Mouse (Mus musculus): ENCODE data around the gene Snapc2.

The Snapc2 gene

DNA sequence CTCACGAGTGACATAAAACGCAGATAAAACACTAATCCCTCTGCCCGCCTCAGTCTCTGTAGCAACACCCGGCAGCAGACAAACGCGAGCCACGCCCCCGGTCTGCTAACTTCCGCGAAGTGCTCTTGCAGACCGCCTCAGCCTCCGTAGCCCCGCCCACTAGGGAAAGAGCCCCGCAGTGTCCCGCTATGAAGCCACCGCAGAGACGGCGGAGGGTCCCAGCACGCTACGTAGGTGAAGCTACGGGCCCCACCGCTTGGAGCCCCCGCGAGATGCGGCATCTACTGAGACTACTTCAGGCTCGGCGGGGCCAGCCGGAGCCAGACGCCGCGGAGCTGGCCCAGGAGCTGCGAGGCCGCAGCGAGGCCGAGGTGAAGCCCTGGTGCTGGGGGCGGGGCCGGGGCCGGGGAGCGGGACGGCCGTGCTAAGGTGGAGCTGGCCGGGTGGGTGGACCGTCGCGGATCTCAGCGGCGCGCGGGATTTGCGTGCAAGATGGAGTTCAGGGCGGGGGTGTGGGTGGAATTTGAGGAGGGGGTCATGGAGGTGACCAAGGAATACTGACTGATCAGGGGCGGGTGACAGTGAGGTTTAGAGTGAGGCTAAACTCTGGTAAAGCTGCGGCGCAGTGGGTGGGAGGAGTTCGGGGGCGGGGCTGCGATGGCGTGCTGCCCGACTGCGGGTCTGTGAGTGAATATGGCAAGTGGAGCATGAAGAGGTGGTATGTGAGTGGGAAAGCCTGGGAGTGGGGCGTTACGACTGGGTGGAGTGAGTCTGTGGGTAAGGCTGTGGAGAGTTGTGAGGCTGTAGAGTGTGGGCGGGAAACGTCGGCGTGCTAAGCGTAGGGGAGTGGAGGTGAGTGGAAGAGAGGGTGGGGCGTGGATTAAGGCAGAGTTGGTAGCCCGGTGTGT, at the start of gene Snapc2:
Snapc2 (plus strand) TSS at position 147 of the 908 bp plus-strand sequence.
- DNase-seq, result peak; percentile 88 to 95

DNA sequence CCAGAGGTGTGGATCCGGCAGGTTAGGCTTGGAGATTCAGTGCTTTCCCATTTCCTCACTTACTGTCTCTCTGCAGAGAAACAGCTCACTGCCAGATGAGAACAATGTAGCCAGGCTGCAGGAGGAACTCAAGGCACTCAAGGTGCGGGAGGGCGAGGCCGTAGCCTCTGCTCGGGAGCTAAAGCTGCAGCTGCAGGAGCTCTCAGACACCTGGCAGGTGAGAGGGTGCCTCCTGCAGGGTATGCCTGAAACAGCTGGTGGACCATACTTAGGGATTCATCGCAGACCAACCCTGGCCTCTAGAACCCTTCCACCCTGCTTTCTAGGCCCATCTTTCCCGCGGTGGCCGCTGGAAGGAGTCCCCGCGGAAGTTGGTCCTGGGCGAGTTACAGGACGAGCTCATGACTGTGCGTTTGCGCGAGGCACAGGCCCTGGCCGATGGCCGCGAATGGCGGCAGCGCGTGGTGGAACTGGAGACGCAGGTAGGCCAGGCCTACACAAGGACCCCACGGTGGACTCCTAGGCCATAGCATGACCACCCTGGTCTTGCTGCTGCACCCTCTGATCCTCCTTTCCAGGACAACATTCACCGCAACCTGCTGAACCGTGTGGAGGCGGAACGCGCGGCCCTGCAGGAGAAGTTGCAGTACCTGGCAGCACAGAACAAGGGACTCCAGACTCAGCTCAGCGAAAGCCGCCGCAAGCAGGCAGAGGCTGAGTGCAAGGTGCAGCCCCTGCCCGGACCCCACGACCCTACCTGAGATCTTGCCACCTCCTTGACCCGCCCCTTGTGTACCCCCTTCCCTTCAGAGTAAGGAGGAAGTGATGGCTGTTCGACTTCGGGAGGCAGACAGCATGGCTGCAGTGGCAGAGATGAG, 47.4 kb upstream of the Snapc2 start:
- DNase-seq, result no peak

DNA sequence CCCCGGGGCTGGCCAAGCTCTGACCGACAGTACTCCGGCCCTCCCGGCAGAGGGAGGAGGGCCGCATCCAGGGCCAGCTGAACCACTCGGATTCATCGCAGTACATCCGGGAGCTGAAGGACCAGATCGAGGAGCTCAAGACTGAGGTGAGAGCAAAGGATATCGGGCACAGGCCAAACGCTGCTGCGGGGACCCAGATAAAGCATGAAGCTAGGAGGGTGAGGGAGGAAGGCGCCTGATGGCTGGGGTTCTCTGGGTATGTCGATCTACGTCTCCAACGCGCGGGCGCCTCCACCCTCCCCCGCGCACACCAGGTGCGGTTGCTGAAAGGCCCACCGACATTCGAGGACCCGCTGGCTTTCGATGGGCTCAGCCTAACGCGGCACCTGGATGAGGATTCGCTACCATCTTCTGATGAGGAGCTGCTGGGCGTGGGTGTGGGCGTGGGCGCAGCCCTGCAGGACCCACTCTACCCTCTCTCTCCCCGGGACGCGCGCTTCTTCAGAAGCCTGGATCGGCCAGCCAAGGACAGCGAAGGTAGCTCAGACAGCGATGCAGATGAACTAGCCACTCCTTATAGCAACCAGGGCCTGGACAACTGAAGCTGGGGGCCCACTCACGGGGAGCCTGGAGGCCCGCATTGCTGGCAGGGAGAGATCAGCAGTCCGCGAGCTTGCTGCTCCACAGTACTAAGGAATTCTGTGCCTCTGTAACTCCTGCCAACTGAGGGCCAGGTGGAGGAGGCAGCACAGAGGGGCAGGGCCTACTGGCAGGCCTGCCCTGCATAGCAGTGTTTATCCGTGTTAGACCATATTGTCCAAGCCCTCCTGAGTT, 46.5 kb upstream of the Snapc2 start:
- peak; percentile 38 to 40 for DNase-seq

DNA sequence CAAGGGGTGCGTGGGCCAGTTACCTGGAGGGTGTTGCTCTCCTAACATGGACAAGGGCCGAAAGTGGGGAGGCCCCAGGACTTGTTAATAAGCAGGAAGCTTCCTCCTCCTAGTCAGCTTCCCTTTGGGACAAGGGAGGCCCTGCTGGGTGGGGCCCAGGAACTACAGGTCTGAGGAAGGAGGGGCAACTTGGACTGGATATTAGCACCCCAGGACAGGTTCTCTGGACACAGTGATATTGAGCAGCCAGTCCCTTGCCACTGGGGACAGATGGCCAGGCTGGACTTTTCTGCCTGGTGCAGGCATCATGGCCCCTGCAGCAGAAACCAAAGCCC, 45.9 kb upstream of the Snapc2 start:
- DNase-seq, result no peak

DNA sequence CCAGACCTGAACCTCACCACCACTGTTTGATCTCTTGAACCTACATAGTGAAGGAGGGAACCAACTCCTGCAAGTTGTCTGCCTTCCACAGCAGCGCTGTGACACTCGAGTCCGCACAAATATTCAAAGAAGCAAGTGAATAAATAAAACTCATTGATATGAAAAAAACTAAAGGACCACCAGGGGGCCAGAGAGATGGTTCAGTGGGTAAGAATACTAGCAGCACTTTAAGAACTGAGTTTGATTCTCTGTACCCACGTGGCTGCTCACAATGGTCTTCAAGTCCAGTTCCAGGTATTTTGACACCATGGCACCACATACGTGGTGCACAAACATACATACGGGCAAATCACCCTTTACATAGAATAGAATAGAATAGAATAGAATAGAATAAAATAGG, 41.8 kb upstream of the Snapc2 start:
- DNase-seq, result no peak

DNA sequence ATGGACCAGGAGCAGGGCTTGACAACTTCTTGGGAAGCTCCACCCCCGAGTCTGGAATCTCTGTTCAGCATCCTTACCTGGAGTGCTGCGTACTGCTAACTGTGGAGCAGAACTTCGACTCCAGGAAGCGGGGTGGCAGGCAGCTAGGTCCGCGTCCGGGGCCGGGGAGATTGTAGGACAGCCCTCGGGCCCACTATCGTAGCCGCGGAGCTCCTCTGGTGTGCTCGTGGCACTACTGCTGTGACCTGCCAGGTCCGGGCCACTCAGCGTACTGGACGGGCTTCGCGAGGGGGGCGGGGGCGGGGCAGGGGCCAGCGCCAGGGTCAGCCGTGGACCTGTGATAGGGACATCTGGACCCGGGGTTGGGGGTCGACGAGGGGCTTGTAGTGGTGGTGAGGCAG, 40.1 kb upstream of the Snapc2 start:
- DNase-seq, result no peak

DNA sequence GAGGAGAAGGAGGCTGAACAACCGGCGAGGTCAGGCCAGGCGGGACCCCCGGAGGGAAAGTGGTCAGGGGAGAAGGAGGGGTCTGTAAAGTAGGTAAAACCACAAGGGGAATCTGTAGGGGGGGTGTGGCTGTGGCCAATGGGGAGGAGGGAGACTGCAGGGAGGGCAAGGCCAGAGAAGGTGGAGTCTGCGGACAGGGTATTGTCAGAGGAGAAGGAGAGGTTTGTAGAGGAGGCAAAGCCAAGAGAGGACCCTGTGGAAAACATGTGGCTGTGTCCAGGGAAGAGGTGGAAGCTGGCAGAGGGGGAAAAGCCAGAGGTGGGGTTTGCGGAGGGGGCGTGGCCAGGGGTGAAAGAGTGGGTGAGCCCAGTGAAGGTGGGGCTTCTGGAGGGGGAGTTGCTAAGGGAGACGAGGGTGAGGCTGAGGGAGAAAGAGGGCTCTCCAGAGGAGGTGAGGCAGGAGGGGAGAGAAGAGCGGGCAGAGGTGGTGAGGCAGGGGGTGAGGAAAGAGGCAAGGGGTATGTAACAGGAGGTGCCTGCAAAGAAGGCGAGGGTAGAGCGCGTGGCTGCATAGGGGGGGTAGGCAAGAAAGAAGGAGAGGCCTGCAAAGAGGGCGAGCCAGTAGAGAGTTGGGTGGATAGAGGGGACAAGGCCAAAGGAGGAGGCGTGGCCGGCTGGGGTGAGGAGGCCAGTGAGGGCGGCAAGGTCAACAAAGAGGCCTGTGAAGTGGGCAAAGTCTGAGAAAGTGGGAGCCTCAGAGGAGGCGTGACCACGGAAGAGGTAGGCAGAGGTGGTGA, 39.5 kb upstream of the Snapc2 start:
- DNase-seq, result peak in 1 of 2 experiments; percentile 33

DNA sequence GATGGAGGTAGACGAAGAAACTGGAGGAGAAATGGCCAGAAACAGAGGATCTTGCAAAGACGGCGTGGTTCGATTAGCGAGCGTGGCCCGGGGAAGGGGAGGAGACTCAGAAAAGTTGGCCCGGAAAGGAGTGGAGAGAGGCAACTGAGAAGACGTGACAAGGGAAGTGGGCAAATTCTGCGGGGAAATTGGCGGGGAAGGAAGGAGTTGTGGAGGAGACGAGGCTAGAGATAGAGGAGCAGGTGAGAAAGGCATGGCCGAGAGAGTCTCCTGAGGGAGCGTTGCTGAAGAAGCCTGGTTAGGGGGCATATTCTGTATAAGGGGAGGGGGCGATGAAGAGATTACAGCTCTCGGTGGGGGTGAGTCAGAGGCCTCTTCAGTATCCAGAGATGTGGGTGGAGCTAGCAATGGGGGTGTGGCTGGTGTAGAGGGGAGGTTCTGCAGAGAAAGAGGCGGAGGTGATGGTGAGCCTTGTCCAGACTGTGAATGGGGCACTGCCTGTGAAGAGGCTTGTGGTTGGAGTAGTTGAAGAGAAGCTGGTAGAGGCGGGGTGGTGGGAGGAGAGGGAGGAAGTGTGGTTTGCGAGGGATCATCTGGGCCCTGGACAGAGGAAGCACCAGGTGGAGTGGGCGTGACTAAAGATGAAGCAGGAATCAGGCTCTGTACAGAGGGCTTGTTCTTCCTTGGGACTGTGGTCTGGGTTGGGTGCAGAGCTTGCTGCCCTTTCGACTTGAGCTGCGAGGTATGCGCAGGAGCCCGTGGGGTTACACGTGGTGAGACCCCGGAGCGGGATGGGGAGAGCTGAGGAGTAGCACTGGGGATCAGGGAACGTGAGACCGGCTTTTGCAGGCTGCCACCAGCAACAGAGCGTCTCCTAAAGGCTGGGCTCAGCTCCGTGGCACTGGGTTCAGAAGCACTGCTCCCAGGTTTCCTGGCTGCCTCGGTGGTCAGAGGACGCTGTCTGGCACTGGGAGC, 38.6 kb upstream of the Snapc2 start:
- peak in 1 of 2 experiments; percentile 30 for DNase-seq

DNA sequence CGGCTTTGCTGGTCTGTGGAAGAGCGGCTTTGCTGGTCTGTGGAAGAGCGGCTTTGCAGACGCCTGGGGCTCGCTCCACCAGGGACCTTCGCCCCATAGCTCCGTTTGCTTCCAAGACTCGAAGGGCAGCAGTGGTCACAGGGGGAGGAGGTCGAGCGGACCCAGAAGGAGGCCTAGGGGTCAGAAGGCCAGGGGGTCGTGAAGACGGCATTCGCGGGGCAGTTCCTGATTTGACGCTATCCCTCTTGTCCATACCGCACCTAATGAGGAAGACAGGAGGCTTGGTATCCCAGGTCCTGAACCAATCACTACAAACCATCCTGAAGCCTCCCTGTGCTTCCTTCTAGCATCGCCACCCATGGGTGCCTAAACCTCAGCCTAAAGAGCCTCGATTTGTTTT, 36.6 kb upstream of the Snapc2 start:
- peak in 1 of 2 experiments; percentile 38 for DNase-seq

DNA sequence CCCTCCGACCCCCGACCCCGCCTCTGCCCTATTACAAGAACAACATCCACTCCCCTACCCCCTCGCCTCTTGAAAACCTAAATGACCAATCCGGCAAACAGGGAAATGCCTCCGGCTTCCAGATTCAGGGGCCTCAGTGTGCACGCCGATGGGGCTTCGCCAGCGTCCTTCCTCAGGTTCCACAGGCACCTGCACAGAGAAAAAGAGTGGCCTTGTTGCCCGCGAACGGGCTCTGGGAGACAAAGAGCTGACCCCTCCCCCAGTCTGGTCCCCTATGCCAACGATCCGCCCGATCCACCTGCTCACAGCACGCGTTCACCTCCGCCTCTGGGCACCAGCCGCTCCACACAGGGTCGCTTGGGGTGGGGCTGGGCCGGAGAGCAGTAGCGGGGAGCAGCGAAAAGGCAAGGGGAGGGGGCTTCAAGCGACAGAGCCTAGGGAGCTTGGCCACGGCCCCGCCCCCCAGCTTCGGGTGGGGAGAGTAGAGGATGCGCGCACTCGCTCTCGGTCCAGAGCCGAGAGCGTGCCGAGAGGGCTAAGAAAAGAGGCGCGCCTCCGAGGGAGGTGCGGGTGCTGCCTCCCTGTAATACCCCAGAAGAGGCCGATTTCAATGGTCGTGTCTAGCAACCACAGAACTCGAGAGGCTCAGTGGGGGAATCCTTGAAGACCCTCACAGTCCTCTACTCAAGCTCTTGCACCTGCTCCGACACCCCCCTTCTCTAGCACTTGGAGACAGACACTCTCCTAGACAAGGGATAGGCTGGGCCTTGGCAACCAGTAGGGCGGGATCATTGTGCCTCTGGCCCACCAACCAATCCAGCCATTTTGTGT, 35.9 kb upstream of the Snapc2 start, which contains the start of gene Prr36:
Prr36 (minus strand) TSS at position 669 of the 831 bp plus-strand sequence.
- peak; percentile 64 to 67 for DNase-seq

DNA sequence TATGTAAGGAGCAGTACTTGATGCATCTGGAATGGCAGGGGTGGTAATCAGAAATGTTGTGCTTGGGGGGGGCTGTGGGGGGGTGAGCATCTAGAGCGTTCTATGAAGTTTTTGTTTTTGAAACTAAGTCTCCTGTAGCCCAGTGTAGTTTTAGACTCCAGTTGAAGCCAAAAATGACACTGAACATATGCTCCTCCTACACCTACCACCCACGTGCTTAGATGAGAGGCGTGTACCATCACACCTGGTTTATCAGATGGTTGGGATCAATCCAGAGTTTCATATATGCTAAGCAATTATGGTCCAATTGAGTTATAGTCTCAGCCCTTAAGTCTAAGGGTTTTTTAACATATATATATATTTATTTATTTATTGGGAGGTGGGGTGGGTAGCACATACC, 33.3 kb upstream of the Snapc2 start:
- no peak for DNase-seq

DNA sequence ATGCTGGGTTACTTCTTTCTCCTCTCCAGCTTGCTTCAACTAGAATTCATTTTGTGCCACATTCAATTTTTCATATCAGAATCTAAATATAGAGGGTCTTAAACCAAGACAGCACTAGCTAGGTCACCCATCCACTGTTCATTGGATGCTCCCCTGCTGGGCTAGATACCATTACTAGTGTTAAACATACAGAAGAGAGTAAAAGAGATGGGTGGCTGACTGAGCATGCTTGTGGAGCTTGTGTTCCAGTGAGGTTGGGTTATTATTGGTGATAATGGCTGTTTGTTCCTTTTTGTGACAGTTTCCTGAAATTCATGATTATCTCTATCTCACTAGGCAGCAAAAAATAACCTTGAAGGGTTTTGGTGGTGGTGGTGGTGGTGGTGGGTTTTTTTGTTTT, 30.8 kb upstream of the Snapc2 start:
- no peak for DNase-seq

DNA sequence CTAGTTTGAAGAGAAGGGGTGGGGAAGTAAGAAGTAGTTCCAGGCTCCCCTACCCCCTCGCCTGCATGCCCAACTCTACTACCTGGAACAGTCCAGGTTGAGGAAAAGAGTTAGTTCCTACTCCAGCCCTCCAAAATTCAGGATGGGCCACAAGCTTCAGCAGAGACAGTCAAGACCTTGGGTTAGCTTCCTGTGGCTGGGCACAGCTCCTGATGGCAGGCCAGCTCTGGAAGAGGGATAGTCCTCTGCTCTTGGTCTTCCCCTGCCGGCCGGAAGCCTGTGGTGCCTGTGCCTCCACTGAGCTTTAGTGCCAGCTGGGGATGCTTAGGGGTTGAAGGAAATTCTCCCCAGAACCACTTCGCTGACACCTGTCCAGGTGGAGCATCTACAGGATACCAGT, 26.6 kb upstream of the Snapc2 start:
- no peak for DNase-seq

DNA sequence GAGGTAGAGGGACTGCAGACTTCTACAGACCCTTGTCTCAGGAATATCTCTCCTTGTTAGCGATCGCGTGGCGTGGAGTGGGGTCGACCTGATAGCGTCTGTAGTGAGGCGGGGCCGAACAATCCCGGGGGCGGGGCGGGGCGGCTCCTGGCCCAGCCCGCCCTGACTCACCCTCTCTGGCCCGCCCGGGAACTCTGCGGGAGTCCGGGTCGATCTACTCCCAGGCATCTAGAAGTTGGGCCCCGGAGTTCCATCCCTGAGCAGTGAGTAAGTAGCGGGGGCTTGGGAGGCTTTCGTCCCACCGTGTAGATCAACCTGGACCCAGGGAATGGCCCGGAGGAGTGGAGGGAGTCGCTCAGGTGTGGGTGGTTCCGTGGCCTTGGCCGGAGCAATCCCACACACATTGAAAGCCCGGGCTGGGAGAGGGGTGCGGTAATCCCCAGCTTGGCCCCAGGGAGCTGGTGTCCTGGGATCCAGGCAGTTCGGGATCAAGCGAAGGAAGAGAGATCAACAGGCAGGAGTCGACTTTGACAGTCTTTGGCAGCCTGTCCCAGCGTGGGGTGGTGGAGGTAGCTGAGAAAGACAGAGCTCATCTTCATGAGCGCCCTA, 26.0 kb upstream of the Snapc2 start, which contains the start of gene Lrrc8e:
Lrrc8e (plus strand) TSS at position 89 of the 609 bp plus-strand sequence.
- DNase-seq, result no peak

DNA sequence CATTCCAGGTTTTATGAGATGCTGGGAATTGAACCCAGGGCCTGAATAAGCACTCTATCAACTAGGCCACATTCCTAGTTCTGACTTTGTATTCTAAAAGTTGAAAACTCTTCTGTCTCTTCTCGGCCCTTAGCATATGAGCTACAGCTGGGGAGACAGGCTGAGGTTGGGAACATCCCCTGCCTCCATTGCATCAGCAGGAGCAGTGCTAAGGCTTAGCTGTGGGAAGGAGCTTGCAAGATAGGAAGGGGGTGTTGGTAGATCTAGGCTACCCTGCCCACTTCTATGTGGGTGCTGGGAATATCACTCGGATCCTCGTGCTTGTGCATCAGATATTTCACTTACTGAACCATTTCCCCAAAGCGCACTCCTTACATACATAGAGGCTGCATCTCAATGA, 25.0 kb upstream of the Snapc2 start:
- no peak for DNase-seq

DNA sequence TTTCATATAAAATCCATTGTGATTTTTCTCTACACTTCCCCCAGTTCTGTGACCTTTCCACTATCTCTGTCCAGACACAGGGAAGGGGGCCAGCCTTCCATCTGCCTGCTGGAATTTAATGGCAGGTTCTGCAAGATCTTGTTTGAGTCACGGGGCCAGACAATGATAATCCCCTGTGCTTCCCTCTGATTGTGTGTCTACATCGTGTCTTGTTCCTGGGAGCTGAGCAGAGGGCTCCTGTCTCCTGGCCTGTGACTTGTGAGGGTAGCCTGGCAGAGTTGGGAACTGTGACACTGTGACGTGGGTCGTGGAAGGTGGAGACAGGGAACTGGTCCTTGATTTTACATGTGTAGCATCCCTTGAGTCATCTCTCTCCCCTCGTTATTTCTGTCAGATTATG, 23.1 kb upstream of the Snapc2 start:
- no peak for DNase-seq

DNA sequence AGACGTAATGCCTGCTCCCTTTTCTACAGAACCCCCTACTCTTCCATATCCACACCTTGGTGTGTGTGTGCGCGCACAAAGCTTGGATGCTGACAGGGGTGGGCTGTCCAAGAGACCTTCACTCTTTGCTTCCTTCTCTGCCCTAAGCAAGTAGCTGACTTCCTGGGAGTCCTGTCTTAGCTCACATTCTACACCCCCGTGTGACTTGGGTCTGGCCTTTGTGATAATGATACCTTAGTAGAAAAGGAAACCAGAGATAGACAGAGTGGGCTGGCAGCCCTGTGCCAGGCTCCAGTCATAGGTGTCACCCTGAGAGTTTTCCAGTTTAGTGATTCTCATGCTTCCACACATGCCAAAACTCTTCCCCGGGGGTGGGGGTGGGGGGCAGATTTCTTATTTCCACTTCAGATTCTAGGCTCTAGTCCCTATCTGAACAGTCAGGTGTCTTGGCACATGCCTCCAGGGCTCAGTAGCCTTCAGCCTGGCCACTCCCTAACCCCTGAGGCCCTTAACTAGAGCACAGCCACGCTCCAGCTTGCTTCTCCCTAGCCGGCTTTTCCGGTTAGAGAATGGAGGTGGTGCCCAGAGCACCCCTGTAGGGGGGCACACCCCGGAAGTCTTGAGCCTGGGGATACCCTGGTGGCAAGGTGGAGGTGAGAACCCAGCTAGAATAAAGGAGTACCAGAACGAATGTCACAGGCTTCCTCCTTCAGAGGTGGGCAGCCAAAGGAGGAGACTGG, 22.1 kb upstream of the Snapc2 start:
- no peak for DNase-seq

DNA sequence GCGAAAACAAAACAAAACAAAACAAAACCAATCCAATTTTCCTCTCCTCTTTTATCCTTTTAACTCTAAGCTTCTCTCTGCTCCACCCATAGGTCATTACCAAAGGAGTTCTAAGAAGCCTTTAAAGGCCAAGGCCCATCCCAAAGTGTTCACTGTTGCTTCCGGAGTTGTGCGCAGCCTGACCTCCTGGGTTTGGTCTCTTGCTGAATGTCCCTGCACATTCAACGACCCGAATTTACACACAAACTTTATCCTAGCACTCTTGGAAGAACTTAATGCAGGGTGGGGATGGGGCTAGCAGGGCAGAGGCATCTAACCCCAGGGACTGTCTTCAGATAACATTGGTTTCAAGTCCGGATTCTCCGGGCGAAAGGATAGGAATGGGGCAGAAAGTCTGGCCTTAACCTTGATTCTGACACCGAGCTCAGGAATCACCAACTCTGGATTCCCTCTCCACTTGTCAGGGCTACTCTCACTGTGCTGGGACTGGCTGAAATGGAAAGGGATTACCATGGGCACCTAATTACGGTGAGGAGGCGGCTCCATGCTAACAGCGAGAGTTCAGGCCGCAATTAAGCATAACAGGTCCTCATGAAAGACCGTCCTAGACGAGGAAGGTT, 15.0 kb upstream of the Snapc2 start:
- no peak for DNase-seq
